Mouse (Mus musculus): ENCODE measurements around the gene Il2rb.
A peak's percentile ranks its signal among the peaks of the same experiment; 100 is the strongest.

Il2rb gene

DNA sequence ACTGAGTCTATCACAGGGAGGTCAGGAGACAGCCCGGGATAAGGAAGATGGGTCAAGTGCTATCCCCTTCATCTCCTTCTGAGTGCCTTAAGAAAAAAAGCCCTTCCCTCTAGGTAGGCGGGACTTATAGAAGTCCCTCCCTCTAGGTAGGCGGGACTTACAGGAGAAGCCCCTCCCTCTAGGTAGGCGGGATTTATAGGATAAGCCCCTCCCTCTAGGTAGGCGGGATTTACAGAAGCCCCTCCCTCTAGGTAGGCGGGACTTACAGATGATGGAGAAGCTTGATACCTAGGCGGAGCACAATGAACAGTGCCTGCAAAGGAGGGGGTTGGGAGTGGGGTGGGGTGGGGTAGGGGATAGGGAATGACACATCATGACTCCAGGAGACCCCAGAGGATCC, 15.0 kb downstream of the Il2rb start:
- no peak for DNase-seq

DNA sequence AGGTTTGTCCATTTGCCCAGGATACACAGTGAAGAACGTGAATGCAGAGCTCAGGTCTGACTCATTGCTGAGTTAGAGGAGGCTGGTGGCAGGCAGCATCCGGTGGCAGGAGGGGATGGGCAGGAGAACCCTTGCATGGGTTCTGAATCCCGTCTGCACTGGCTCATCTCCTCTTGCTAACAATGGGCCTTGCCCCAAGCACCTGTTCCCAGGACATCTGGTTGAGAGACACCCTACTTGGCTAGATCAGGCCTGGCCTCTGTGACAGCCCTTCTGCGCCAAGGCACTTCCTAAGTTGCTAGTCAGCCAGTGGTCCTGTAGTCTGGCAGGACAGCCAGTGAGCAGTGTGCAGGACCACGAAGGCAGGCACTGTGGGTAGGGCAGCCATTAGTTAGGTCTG, 15.6 kb downstream of the Il2rb start:
- DNase-seq = no peak

DNA sequence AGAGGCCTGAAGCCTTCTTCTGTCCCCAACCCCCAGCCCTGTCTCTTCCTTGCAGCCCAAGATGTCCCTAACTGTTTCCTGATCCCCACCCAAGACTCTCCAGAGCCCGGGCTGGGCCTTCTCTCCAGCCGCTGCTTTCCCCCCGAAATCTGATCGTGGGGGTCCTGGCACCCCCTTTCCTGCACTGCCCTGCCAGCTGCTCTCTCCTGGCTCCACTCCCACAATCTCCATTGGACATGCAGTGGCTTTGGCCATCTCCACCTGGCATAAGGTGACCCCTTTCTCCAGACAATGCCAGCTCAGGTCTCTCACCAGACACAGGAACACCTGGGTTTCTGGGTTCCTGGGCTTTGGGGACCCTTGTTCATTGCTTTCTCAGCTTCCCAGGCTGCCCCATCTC, 17.0 kb downstream of the Il2rb start:
- DNase-seq = no peak

DNA sequence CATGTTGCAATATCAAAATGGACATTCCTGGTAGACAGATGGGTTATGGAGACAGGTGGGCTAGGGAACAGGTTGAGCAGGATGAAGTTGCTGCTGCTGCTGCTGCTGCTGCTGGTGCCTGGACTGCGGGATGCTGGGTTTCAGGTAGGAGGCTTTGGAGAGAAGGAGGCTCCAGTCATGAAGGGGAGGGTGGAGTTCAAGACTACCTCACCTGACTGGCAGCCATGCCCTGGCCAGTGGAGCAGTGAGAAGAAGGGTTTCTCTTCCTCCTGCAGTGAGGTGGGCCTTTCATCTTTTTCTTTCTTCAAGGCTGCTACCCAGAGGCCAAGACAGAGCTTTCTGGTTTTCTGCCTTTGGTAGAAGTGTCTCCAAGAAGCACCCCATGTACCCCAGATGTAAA, 18.2 kb downstream of the Il2rb start:
- DNase-seq = no peak

DNA sequence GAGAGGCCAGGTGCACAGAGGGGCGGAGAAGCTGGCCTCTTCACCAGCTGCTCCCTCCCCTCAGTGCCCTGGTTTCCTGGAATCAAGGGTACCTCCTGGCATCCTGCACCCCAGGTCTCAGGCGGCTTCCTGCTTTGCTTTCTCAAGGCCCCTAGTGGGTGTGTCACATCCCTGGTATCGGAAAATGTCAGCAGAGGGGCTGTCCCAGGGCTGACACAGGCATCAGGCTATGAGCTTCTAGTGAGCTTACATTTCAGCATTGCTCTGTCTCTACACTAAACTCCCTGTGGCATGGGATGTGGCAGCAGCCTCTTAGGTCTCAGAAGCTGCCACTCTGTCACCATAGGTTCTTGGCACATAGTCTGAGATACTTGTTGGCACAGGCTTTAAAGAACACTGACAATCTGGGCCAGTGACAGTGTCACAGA, 19.5 kb downstream of the Il2rb start:
- no peak for DNase-seq

DNA sequence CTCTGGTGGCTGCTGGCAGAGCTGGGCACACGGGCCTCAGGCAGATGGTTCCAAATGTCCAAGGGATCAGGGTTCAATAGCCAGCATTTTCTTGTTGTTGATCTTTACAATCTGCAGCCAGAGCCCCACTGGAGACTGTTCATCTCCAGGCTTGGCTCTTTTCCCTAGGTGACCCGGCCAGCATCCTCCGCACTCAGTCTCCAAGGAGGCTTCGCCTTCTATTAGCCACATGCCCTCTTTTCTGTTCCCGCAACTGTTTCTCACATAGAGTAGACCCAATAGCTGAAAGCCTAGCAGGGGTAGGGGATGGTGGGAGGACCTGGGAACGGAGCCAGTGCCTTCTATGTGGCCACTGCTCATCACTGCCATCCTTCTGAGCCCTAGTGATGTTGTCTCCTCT, 21.6 kb downstream of the Il2rb start:
- no peak for DNase-seq

DNA sequence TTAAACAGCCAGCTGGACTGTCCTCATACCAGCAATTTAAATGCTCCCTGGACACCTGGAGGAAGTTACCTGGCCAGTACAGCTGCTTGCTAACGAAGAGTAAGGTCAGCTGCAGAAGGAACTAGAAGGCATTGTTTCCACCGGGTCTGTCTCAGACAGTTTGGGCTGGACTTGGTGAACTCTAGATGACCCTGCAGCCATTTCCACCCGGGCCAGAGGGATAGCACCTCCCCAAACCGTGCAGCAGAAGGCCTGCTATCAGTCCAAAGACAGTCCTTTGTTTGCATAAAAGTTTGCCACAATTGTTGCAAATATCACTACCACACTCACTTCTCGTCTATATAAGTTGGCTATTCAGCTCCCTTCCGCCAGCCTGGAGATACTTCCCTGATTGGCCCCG, 23.2 kb downstream of the Il2rb start:
- DNase-seq = no peak

DNA sequence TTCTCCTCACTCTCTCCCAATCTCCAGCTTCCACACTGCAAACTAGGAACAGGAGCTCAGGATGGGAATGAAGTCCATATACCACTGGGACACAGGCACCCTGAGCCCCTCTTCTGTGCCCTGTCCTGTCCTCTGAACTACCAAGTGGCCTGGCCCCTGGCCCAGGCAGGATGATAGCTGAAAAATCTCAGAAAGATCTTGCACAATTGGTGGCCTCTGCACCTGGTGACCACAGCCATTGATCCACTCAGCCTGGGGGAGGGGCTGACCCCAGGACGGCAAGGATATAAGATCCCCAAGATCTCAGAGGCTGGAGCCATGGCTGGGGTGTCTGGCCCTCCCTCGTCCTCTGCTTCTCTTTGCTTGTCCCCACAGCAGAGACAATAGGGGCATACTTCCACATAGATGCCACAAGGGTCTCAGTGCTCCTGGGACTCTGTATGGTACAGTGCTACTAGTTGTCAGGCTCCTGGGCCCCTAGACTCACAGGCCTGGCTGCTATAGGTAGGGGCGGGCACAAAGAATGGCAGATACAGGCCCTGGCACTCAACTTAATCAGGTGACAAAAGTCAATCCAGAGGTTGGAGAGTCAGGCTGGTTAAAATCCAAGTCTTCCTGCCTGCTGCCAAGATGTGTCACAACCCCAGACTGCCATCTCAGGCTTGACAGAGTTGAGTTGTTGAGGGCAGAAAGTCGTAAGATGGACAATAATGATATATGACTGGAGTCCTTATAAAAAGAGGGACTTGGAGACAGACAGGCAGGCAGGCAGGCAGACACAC, 24.4 kb downstream of the Il2rb start:
- DNase-seq = no peak

DNA sequence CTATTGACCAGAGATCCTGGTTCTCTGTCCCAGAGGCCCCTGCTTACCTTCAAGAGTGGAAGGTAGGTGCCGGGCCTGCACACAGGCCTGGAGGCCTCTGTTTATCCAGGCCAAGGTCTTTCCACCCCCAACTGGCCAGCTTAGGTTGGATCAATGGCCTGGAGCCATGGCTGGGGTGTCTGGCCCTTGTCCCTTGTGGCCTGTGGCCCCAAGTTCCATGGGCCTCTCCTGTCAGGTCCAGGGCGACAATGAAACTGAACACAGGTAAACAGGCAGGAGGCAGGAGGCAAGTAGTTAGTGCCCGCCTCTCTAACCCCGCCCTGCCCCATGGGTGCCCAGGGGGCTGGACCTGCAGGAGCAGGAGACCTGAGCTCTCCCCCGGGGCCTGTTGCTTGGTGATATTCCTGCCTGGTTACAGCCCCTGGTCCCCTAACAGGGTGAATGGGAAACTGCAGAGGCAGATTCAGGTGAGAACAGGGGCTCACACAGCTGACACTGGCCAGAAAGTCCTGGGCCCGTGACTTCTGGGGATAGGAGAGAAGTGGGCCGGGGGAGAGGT, 26.6 kb downstream of the Il2rb start, which contains the start of gene Tmprss6:
Gene Tmprss6, minus strand, starts transcription at position 256 of the 559 bp plus-strand sequence.
- DNase-seq = no peak

DNA sequence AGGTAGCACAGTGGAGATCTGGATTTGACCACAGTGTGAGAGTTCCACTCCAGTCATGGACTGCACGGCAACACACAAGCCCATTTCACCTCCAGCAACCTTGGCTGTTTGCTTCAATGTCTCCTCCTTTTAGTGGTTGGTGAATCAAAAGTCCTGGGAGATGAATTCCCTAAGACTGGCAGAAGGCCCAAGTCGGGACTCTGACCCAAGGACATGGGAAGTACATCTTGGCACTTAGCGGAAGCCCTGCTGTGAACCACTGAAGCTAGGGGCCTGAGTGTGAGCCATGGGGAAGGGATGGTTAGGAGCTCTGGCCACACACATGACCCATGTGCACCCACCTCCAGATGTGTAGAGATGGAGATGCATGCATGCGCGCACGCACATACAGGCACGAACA, 27.5 kb downstream of the Il2rb start:
- no peak for DNase-seq

DNA sequence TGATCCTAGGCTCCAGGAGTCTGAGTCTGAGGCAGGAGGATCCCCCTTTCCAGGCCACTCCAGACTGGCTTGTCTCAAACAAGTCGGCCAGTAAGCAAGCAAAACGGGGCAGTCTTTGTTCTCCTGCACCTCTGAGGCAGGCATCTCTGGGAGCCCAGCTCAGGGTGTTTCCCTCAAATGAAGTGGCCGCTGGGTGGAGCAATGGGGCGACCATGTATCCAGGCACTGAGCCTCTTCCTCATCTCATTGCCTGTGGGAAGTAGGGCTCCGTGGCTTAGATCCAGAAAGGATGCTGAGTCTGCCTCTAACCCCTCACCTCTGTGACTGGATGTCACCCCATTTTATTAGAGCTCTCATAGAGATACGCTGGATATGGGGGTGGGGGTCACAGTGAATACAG, 28.3 kb downstream of the Il2rb start:
- no peak for DNase-seq

DNA sequence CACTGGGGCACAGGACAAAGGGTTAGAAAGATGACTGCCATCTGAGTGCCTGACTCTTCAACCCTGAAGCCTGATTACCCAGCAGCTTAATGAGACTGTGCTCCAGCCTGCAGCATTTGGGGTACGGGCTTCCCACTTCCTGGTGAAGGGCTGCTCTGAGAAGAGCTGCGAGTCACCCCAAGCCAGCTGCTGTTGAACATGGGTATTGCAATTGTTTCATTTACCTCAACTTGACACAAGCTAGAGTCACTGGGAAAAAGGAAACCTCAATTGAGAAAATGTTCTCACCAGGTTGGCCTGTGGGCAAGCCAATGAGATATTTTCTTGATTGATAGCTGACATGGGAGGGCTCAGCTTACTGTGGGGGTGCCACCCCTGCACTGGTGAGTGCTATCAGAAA, 32.1 kb downstream of the Il2rb start:
- DNase-seq = no peak

DNA sequence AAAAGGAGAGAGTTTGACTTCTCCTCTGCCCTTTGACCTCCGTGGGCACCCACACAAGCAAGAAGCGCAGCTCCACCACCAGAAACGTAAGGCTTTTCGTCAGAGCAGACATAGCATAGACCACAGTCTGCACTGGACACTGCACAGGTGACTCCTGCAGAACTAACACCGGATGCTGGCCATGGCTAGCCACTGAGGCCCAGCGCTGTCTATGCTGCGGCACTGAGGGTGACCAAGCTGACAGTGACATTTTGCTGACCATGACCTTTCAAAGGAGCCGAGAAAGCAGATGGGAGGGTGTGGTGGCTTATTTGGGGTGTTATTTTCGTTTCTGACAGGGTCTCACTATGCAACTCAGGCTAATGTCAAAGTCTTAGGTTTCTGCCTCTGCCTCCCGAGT, 37.9 kb downstream of the Il2rb start:
- DNase-seq = no peak

DNA sequence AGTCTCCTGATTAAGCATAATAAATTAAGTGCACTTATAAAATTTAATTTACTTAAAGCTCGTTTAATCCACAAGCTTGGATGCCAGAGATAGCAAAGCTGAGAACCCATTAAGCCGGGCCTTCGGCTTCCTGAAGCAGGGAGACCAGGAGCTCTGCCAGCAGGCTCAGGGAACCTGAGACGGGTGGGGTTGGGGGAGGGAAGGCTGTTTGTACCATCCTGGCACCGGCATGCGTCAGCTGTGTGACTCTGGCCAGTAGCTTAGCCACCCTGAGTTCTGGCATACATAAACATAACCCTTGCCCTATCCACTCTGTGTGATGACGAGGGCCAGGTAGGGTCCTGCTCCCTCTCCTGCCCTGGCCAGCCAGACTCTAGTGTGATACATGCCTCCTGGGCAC, 39.0 kb downstream of the Il2rb start:
- no peak for DNase-seq

DNA sequence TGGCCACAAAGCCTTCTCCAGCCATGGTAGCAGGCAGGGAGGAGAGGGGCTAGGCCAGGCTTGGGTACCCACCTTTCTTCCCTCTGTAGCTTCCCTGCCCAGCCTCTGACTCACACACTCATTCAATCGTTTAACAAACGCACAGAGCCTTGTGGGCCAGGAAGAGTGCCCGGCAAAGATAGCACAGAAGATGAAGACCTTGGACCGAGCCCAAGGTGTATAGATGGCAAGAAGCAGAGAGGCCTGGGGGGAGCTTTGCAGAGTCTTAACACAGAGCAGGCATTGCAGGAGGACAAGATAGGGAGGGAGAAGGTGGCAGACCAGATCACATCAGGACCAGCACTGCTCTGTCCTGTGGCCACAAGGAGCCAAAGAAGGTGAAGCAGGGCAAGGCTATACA, 39.9 kb downstream of the Il2rb start:
- no peak for DNase-seq

DNA sequence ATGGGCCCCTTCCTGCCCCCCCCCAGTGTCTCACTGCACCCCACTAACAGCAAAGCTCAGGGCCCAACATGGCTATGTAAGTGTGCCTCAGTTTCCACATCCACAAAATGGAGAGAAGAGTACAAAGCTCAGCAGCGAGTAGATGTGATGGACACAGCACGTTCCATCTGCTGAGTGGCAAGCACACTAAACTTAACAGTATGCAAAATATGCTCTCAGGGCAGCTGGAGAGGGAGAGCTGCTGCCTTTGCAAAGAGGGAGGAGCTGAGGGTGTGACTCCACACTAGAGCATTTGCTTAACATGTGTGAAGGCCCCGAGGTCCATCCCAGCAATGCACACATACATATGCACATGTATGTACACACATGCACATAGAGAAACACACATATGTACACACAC, 42.1 kb downstream of the Il2rb start:
- DNase-seq = no peak

DNA sequence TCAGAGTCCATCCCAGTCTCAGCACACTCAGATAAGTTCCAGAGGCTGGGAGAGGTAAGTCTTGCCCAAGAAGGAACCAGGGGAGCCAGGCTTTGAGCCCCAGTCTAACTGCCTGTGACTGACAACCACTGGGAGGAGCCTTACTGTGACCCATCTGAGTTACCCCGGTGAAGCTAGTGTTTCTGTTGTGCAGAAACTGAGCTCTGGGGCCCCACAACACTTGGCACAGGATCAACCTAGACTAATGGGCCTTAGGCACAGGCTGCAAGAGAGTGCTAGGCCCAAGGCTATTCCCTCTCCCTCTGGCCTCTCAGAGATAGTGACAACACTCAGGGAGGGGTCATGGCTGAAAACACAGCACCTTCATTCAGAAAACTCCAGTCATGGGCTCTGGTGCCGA, 43.9 kb downstream of the Il2rb start:
- DNase-seq = no peak

DNA sequence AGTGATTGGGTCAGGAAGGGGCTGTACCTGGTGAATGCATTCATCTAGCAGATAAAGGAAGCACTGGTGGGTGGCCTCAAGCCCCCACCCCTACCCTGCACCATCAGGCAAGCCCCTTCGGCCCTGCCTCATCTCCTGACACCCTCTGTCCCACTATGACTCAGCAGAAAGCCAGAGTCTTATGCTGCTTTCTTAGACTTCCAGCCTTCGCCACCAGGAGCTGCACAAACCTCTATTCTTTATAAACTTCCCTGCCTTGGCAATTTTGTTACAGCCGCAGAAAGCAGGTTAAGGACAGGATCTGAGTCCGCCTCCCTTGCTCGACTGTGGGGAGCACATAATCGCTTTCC, 44.7 kb downstream of the Il2rb start:
- DNase-seq = no peak

DNA sequence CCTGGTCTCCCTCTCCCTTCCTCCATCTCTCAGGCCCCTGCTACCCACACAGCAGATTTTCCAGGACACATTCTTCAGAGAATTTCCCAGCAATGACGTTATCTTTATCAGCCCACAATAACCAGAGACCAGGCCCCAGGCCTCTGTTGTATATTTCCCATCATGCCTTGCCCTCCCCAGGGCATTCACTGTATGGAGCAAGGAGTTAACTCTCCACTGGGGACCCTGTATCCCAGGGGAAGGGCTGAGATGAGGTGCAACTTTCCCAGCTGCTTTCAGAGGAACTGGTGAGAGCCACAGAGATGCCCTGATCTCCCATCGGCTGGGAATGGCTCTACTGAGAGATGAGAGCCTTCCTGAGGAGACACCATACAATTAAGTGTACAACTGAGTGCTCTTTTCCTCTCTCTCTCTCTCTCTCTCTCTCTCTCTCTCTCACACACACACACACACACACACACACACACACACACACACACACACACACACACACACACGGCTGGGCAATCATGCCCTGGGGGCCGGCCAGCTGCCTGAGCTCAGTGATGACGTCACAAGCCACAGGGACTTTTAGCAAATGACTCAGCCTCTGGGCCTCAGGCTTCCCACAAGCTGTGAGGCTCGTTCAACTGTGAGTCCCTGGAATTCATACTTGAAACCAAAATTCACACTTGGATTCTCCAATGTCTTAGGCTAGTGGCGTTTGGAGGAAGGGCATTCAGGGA, 45.2 kb downstream of the Il2rb start:
- no peak for DNase-seq

DNA sequence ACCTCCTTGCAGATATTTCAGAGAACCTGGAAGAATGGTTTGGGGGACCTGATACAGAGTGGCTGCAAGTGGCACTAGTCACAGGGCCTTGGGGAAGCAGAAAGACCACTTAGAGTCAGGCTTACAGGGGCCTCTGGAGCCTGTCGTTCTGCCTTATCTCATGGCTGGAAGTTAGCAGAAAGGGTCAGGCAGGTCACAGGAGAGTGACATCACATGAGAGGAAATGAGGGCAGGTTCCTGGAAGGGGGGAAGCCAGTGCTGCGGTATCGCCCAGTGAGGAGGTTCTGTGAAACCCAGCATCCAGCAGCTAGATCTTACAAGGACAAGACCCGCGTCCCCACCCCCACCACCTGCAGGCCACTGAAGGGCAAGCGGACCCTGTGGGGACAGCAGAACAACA, 45.9 kb downstream of the Il2rb start:
- DNase-seq = no peak

DNA sequence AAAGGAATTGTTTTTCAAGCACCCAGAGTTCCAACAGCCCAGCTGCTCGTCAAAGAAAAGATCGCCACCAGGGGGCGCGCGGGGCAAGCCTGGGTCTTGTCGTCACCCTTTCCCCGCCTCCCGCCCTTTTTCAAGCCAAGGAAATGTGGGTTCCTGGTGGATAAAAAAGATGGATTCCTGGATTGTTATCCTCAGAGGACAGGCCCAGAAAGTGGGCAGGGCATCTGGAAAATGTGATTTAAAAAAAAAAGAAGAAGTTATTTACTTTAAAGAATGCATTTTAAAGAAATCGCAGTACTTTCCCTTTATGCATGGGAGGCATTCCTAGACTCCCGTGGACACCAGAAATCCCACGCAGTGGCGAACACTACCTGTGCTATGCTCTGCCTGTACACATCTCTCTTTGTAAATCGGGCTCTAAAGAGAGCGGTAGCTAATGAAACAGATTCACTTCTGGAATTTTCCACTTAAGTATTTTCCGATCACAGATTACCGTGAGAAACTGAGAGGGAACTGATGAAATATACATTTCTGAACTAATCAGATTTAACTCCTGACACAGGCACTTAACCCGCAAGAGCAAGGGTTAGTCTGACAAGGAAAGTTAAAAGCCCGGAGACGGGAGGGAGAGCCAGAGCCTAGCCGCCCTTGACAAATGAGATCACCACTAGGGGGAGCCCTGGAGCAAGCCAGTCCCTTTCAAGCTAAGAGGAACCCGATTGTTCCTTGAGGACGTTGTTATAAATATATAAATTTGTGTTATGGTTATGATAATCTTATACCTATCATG, 47.1 kb downstream of the Il2rb start:
- peak; percentile 88 for DNase-seq

DNA sequence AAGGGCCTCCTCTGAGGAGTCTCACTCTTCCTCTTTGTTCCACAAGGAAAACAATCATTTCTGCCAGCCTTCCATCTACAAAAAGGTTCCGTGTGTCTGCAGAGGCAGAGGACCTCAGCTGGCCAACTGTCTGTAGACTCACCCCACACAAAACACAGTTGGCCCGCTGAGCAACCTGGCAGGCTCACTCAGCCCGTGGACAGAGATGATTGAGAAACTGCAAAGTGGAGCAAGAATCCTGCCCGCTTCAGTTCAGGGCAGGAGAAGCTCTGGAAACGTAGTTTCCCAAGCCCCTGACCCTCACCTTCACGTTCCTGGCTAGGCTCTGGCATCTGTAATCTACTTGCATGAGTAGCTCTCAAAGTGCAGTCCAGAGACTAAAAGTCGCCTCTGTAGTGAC, 48.0 kb downstream of the Il2rb start:
- no peak for DNase-seq

DNA sequence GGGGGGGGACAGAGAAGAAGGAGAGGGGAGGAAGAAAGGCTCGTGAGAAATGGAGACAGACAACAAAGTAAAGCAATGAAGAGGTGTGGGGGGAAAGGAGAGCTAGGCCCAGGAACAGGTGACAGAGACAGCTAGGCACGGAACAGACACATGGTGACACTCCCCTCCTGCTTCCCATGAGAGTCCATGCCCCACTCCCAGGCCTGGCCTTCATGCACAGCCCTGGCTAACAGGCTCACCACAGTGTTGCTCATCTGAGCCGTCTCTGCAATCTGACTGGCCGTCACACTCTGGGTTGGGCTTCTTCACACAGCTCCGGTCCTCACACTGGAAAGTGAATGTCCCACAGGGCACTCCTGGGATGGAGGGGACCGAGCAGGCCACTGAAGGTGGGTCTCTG, 51.2 kb downstream of the Il2rb start:
- DNase-seq = no peak

DNA sequence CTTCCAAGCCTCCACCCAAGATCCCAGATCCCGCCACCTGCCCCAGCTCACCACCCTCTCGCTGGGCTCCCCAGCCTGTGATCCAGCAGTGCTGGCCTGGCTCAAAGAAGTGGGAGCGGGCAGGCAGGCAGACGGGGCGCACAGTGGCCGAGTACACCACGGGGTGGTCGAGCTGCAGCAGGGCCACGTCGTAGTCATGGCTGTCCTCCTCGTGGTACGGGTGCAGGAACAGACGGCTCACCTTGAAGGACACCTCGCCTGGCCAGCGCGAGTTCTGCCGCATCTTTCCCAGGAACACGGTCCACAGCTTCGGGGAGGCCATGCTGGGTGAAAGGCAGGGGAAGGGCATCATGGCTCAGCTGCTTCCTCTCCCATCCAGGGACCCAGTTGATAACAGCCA, 52.8 kb downstream of the Il2rb start:
- DNase-seq = no peak

Data from kidney, adult 11 months (tissue).